Mouse (Mus musculus) cerebellum, adult 2 months (tissue): ENCODE data around the gene Map3k19. TPM values are rescaled to one million over a fixed set of nuclear protein-coding genes. Genes with fewer than 3 reads are reported as not detected.

Experiments
- DNase-seq, 2 experiments: peaks; one replicate each; pipeline ENCODE4 v3.0.0; 2021
- H3K27ac ChIP-seq: fragments of 200-500 bp; 2 replicates; pipeline ENCODE4 v1.5.1; 2012; ENCODE audit warnings: low read length, control low read depth, inconsistent platforms; ENCODE audit not compliant: insufficient read depth
- H3K27me3 ChIP-seq: fragments of 200-500 bp; 2 replicates; pipeline ENCODE4 v1.6.1; 2012; ENCODE audit warnings: inconsistent platforms, mild to moderate bottlenecking, low read length, moderate library complexity; ENCODE audit not compliant: control insufficient read depth, insufficient read depth
- H3K4me1 ChIP-seq: fragments of 200-500 bp; 2 replicates; pipeline ENCODE4 v1.6.1; 2011; ENCODE audit warnings: low read length; ENCODE audit not compliant: control insufficient read depth, insufficient read depth
- H3K4me3 ChIP-seq: fragments of 200-500 bp; replicated peaks from 2 replicates; pipeline ENCODE3; 2011; ENCODE audit warnings: mild to moderate bottlenecking, low read depth, low read length, control low read depth; ENCODE audit not compliant: insufficient read depth
- CTCF ChIP-seq: fragments of 200-500 bp; IDR thresholded peaks from 2 replicates; pipeline ENCODE4 v1.5.1; 2011; ENCODE audit warnings: low read depth, mild to moderate bottlenecking, control low read depth, low read length, moderate library complexity, borderline replicate concordance; ENCODE audit not compliant: insufficient read depth
- POLR2A ChIP-seq: fragments of 200-500 bp; IDR thresholded peaks from 2 replicates; pipeline ENCODE4 v1.6.1; 2011; ENCODE audit warnings: low read length, control low read depth, borderline replicate concordance; ENCODE audit not compliant: insufficient read depth
- WGBS: fragments of 180-500 bp; shearing (Covaris S2); methylation state at CpG from one replicate; pipeline ENCODE4 v1.1.7; 2018; 5-methylcytosine and 5-hydroxymethylcytosine counted together
- polyA plus RNA-seq: library from polyadenylated mRNA; depleted of rRNA; stranded (reverse); fragments of >200 nt; gene quantifications from 2 replicates; pipeline ENCODE4 v1.2.3, GENCODE M21; 2012

Gene Map3k19
- polyA plus RNA-seq, 1 experiment = 1.6 TPM

GRCm38 (mm10) chr1:127830215-127830921 is 24.5 kb downstream of the Map3k19 start:
- 85% methylated on average over 13 of the region's 13 CpGs for WGBS
- TF ChIP-seq CTCF = no peak
- no peak for TF ChIP-seq POLR2A

DNA sequence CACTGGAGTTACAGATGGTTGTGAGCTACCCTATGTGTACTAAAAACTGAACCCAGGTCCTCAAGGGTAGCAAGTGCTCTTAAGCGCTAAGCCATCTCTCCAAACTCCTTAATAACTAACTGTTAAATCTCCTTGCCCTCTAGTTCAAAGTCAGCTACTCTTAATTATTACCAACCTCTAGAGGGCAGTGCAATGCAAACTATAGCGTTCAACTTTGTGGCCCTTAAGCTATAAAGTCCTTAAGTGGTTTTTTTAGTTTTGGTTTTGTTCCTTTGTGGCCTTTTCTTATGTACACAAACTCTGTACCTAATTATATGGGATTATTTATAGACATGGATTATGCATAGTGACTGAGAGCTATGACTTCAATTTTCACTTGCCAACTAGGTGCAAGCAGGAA is 27.5 kb downstream of the Map3k19 start:
- 22% methylated on average over 2 of the region's 2 CpGs for WGBS

More at GRCm38 (mm10) chr1:127830215-127830921, 24.5 kb downstream of the Map3k19 start:
- Histone ChIP-seq H3K27ac (no peak overlapping the region), H3K4me3 (no peak overlapping the region), H3K27me3 (no peaks in the 10 kb centered on the region), H3K4me1 (no peaks in the 10 kb centered on the region)
- no peak for DNase-seq

GRCm38 (mm10) chr1:127816381-127816780 is 38.5 kb downstream of the Map3k19 start:
- 81% methylated on average over 6 of the region's 6 CpGs for WGBS
- H3K4me3 ChIP-seq = no peak overlapping the region
- no peak overlapping the region for H3K27ac ChIP-seq
- no peak for DNase-seq
- H3K27me3 ChIP-seq = no peaks in the 10 kb centered on the region
- no peaks in the 10 kb centered on the region for H3K4me1 ChIP-seq
- TF ChIP-seq CTCF = no peak
- no peak for TF ChIP-seq POLR2A

More for the DNA sequence above, 27.5 kb downstream of the Map3k19 start:
- Histone ChIP-seq H3K4me3 (no peak overlapping the region), H3K27ac (no peak overlapping the region), H3K27me3 (no peaks in the 10 kb centered on the region), H3K4me1 (no peaks in the 10 kb centered on the region)
- TF ChIP-seq CTCF (peak; percentile 29; the same call in 1 of the 2 replicates), POLR2A (no peak)
- peak in 1 of 2 experiments; percentile 16 for DNase-seq

GRCm38 (mm10) chr1:127812929-127813328 is 41.9 kb downstream of the Map3k19 start:
- Histone ChIP-seq H3K4me3 (no peak overlapping the region), H3K27ac (no peak overlapping the region), H3K27me3 (no peaks in the 10 kb centered on the region), H3K4me1 (no peaks in the 10 kb centered on the region)
- DNase-seq = no peak
- no peak for TF ChIP-seq POLR2A
- no peak for TF ChIP-seq CTCF
- 47% methylated on average over 7 of the region's 7 CpGs for WGBS

GRCm38 (mm10) chr1:127808671-127809070 is 46.2 kb downstream of the Map3k19 start:
- WGBS = 97% methylated on average over 7 of the region's 7 CpGs
- no peaks in the 10 kb centered on the region for H3K27me3 ChIP-seq

DNA sequence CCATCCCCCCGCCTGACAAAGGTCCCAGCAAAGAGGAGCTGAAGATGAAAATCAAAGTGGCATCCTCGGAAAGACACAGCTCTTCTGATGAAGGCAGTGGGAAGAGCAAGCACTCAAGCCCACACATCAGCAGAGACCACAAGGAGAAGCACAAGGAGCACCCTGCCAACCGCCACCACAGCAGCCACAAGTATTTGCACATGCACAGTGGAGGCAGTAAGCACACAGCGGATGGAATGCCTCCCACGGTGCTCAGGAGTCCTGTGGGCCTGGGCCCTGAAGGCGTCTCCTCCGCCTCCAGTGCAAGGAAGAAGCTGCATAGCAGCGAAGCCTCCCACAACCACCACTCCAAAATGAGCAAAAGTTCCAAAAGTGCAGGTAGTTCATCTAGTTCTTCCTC is 51.9 kb downstream of the Map3k19 start:
- 90% methylated on average over 8 of the region's 8 CpGs for WGBS
- Histone ChIP-seq H3K27me3 (no peaks in the 10 kb centered on the region), H3K4me1 (no peaks in the 10 kb centered on the region), H3K4me3 (no peak overlapping the region), H3K27ac (no peak overlapping the region)
- TF ChIP-seq POLR2A (no peak), CTCF (no peak)
- no peak for DNase-seq

More at GRCm38 (mm10) chr1:127808671-127809070, 46.2 kb downstream of the Map3k19 start:
- no peak for DNase-seq
- no peak overlapping the region for H3K4me3 ChIP-seq
- no peaks in the 10 kb centered on the region for H3K4me1 ChIP-seq
- TF ChIP-seq POLR2A = no peak
- no peak for TF ChIP-seq CTCF
- H3K27ac ChIP-seq = no peak overlapping the region

- DNase-seq = no peak
- TF ChIP-seq CTCF (no peak), POLR2A (no peak)
- 86% methylated on average over 1 of the region's 1 CpGs for WGBS
- Histone ChIP-seq H3K27ac (no peak overlapping the region), H3K27me3 (no peaks in the 10 kb centered on the region), H3K4me3 (no peak overlapping the region), H3K4me1 (0 out of 2 replicates have a peak, but pooled peaks cover 3% of the 10 kb centered on the region)
Observed at GRCm38 (mm10) chr1:127796752-127797151, 58.1 kb downstream of the Map3k19 start.

DNA sequence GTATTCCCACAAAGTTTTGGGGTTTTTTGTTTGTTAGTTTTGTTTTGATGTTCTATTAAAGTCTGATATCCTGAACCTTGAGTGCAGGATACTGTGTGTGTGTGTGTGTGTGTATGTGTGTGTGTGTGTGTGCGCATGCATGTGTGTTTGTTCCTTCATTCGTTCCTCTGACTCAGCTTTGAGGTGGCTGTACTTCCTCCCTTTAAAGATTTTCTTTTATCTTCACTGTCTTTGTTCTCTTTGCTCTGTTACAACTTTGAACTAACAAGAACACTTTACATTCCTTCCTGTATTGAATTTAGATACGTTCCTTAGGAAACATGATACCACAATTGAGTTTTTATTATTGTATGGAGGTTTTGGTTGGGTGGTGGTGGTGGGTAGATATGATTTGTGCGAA is 58.5 kb downstream of the Map3k19 start:
- Histone ChIP-seq H3K4me1 (0 out of 2 replicates have a peak, but pooled peaks cover 3% of the 10 kb centered on the region), H3K27ac (no peak overlapping the region), H3K27me3 (no peaks in the 10 kb centered on the region), H3K4me3 (no peak overlapping the region)
- DNase-seq = no peak
- 92% methylated on average over 4 of the region's 4 CpGs for WGBS
- TF ChIP-seq POLR2A = no peak
- no peak for TF ChIP-seq CTCF
